Mouse (Mus musculus) thymus, adult 2 months (tissue): Measurements from ENCODE around the gene Fbn1.

Source experiments
- CTCF ChIP-seq: fragments of 200-500 bp; IDR thresholded peaks from 2 replicates; pipeline ENCODE4 v1.5.1; 2012; ENCODE audit warnings: mild to moderate bottlenecking, control low read depth, low read length, moderate library complexity, borderline replicate concordance; ENCODE audit not compliant: control insufficient read depth, poor library complexity, insufficient read depth; ENCODE audit errors: extremely low read depth
- POLR2A ChIP-seq: fragments of 200-500 bp; IDR thresholded peaks from 2 replicates; pipeline ENCODE4 v1.6.1; 2012; ENCODE audit warnings: mild to moderate bottlenecking, low read length, control low read depth, moderate library complexity; ENCODE audit not compliant: control insufficient read depth, poor library complexity, insufficient read depth; ENCODE audit errors: extremely low read depth

GRCm38 (mm10) chr2:125494291-125494690, 13.5 kb downstream of the Fbn1 start:
- TF ChIP-seq POLR2A (no peak), CTCF (no peak)
